Mouse (Mus musculus): Measurements from ENCODE around the gene Zfp62. TPM values are rescaled to one million over a fixed set of nuclear protein-coding genes. Genes with fewer than 3 reads are reported as not detected.

The Zfp62 gene
- polyA plus RNA-seq, 1 experiment from 2014 or later, result 51.1 TPM

DNA sequence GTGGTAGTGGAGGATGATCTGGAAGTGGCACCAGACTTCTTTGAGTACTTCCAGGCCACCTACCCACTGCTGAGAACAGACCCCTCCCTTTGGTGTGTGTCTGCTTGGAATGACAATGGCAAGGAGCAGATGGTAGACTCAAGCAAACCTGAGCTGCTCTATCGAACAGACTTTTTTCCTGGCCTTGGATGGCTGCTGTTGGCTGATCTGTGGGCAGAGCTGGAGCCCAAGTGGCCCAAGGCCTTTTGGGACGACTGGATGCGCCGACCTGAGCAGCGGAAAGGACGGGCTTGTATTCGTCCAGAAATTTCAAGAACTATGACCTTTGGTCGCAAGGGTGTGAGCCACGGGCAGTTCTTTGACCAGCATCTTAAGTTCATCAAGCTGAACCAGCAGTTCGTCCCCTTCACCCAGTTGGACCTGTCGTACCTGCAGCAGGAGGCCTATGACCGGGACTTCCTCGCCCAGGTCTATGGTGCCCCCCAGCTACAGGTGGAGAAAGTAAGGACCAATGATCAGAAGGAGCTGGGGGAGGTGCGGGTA is 58.3 kb downstream of the Zfp62 start:
- Histone ChIP-seq H3K9me3 (ENCODE audit: control insufficient read depth, low read length) (no peaks in the 10 kb centered on the region), H3K4me3 (ENCODE audit: low read length) (no peak overlapping the region), H3K27me3 (ENCODE audit: control insufficient read depth, insufficient read depth, low read length) (no peaks in the 10 kb centered on the region), H3K36me3 (ENCODE audit: control insufficient read depth, insufficient read depth, low read length) (peaks cover 38% of the 10 kb centered on the region), H3K27ac (ENCODE audit: low read depth, low read length) (no peak overlapping the region), H3K4me2 (replicated peaks; ENCODE audit: low read depth, low read length) (no peak overlapping the region), H3K9ac (ENCODE audit: low read depth, low read length) (no peak overlapping the region), H3K4me1 (ENCODE audit: control insufficient read depth, insufficient read depth, low read length) (0 out of 2 replicates have a peak, but pooled peaks cover 2% of the 10 kb centered on the region)
- ATAC-seq (ENCODE audit: low FRiP score, low TSS enrichment), result no peak
- WGBS, result 93% methylated on average over 14 of the region's 14 CpGs

DNA sequence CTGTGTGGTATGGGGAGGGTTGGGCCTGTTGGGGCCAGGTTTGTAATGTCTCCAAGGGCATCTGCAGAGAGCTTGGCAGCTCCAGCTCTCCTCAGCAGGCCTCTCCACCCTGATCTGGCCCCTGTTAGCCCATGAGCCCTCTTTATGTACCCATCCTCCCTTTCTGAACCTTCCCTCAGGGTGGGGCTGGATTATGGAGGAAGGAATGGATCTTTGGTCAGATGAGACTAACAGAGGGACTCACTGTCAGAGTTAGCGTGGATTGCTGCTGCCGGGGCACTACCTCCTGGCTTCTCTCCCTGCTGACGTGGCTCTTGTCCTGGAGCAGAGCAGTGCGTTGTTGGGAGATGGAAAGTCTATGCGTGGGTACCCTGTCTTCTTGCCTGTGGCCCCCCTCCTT is 59.2 kb downstream of the Zfp62 start:
- no peak for ATAC-seq (ENCODE audit: low FRiP score, low TSS enrichment)
- peaks cover 38% of the 10 kb centered on the region for H3K36me3 ChIP-seq (ENCODE audit: control insufficient read depth, insufficient read depth, low read length)
- H3K4me3 ChIP-seq (ENCODE audit: low read length), result no peak overlapping the region
- H3K27ac ChIP-seq (ENCODE audit: low read depth, low read length), result no peak overlapping the region
- H3K9ac ChIP-seq (ENCODE audit: low read depth, low read length), result no peak overlapping the region
- 90% methylated on average over 5 of the region's 5 CpGs for WGBS
- no peaks in the 10 kb centered on the region for H3K27me3 ChIP-seq (ENCODE audit: control insufficient read depth, insufficient read depth, low read length)
- no peaks in the 10 kb centered on the region for H3K9me3 ChIP-seq (ENCODE audit: control insufficient read depth, low read length)
- H3K4me1 ChIP-seq (ENCODE audit: control insufficient read depth, insufficient read depth, low read length), result 0 out of 2 replicates have a peak, but pooled peaks cover 2% of the 10 kb centered on the region
- H3K4me2 ChIP-seq (replicated peaks; ENCODE audit: low read depth, low read length), result no peak overlapping the region

DNA sequence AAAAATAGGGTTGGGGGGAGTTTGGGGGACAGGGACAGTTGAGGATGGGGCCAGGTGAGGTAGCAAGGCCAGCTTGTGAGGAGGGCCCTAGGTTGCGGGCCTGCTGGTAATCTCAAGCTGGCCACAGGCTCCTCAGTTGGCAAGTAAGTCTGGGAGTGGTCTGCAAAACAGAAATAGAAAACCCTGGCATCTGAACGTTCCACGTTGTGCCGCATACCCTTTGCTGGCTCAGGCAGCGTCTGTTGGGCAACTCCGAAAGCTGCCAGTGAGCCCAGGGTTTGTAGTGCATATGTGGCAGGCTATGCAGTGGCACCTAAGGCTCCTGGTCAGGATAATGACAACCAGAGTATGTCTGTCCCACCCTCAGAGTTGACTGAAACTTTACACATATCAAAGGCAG is 60.1 kb downstream of the Zfp62 start:
- Histone ChIP-seq H3K4me3 (ENCODE audit: low read length) (no peak overlapping the region), H3K4me2 (replicated peaks; ENCODE audit: low read depth, low read length) (no peak overlapping the region), H3K36me3 (ENCODE audit: control insufficient read depth, insufficient read depth, low read length) (peaks cover 33% of the 10 kb centered on the region), H3K9ac (ENCODE audit: low read depth, low read length) (no peak overlapping the region), H3K27ac (ENCODE audit: low read depth, low read length) (no peak overlapping the region), H3K27me3 (ENCODE audit: control insufficient read depth, insufficient read depth, low read length) (no peaks in the 10 kb centered on the region), H3K4me1 (ENCODE audit: control insufficient read depth, insufficient read depth, low read length) (0 out of 2 replicates have a peak, but pooled peaks cover 2% of the 10 kb centered on the region), H3K9me3 (ENCODE audit: control insufficient read depth, low read length) (no peaks in the 10 kb centered on the region)
- 93% methylated on average over 6 of the region's 6 CpGs for WGBS
- ATAC-seq (ENCODE audit: low FRiP score, low TSS enrichment), result no peak

DNA sequence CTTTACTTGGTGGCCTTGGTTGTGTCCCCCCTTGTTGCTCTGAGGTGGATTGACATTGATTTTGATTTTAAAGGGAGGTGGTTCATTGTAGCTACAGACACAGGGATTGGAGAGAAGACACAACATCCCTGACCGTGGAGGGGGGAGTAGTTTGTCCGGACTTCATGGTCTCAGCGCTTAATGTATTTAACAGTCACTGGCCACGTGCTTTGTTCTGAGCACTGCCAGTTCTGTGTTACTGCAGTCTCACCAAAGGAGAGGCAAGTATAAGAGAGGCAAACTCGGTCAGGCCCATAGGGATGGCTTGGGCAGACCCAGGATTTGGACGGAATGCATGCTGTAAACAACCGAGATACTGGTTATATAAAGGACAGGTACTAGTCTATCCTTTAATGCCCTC is 61.0 kb downstream of the Zfp62 start:
- H3K27me3 ChIP-seq (ENCODE audit: control insufficient read depth, insufficient read depth, low read length), result no peaks in the 10 kb centered on the region
- H3K4me2 ChIP-seq (replicated peaks; ENCODE audit: low read depth, low read length), result no peak overlapping the region
- 94% methylated on average over 7 of the region's 7 CpGs for WGBS
- H3K27ac ChIP-seq (ENCODE audit: low read depth, low read length), result no peak overlapping the region
- no peak for ATAC-seq (ENCODE audit: low FRiP score, low TSS enrichment)
- no peaks in the 10 kb centered on the region for H3K9me3 ChIP-seq (ENCODE audit: control insufficient read depth, low read length)
- no peak overlapping the region for H3K9ac ChIP-seq (ENCODE audit: low read depth, low read length)
- H3K36me3 ChIP-seq (ENCODE audit: control insufficient read depth, insufficient read depth, low read length), result peaks cover 31% of the 10 kb centered on the region
- H3K4me3 ChIP-seq (ENCODE audit: low read length), result no peak overlapping the region
- no peaks in the 10 kb centered on the region for H3K4me1 ChIP-seq (ENCODE audit: control insufficient read depth, insufficient read depth, low read length)

DNA sequence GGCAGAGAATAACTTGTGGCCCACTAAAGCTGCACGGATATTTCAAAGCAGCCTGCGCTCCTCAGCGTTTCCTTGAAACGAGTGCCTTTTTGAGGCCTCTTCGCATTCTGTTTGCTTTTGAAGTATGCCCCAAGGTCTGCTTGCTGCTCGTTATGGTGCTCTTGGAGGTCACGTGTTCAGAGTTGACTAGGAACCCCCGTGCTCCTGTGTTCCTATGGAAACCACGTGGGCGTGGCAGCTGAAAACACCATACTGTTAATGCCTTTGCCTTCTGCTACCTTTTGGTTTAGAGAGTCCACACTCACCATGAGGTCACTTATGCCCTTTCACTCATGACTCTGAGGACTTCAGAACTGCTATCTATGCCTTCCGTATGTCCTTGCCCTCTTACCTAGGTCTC is 61.5 kb downstream of the Zfp62 start:
- H3K27me3 ChIP-seq (ENCODE audit: control insufficient read depth, insufficient read depth, low read length), result no peaks in the 10 kb centered on the region
- no peak for ATAC-seq (ENCODE audit: low FRiP score, low TSS enrichment)
- no peak overlapping the region for H3K4me3 ChIP-seq (ENCODE audit: low read length)
- H3K36me3 ChIP-seq (ENCODE audit: control insufficient read depth, insufficient read depth, low read length), result peaks cover 29% of the 10 kb centered on the region
- no peak overlapping the region for H3K9ac ChIP-seq (ENCODE audit: low read depth, low read length)
- no peak overlapping the region for H3K4me2 ChIP-seq (replicated peaks; ENCODE audit: low read depth, low read length)
- H3K27ac ChIP-seq (ENCODE audit: low read depth, low read length), result no peak overlapping the region
- no peaks in the 10 kb centered on the region for H3K9me3 ChIP-seq (ENCODE audit: control insufficient read depth, low read length)
- no peaks in the 10 kb centered on the region for H3K4me1 ChIP-seq (ENCODE audit: control insufficient read depth, insufficient read depth, low read length)
- WGBS, result 78% methylated on average over 11 of the region's 11 CpGs

DNA sequence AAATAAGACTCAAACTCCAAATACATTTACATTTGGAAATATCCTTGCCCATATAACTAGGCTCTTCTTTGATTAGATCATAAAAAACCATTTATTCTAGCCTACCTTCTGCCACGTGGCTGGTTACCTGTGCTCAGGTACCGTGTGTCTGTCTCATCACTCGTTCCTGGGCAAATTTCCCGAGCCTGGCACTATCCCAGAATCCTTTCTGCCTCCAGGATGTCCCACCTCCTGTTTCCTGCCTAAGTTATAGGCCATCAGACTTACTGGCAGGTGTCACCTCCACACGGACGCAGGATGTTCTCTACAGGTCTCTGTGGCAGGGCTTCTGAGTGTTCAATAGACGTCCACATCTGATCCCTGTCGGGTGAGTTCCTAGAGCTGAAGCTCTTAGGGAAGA is 62.0 kb downstream of the Zfp62 start:
- H3K27me3 ChIP-seq (ENCODE audit: control insufficient read depth, insufficient read depth, low read length), result no peaks in the 10 kb centered on the region
- H3K36me3 ChIP-seq (ENCODE audit: control insufficient read depth, insufficient read depth, low read length), result peaks cover 29% of the 10 kb centered on the region
- H3K27ac ChIP-seq (ENCODE audit: low read depth, low read length), result no peak overlapping the region
- H3K9me3 ChIP-seq (ENCODE audit: control insufficient read depth, low read length), result no peaks in the 10 kb centered on the region
- H3K4me1 ChIP-seq (ENCODE audit: control insufficient read depth, insufficient read depth, low read length), result no peaks in the 10 kb centered on the region
- ATAC-seq (ENCODE audit: low FRiP score, low TSS enrichment), result no peak
- no peak overlapping the region for H3K4me3 ChIP-seq (ENCODE audit: low read length)
- H3K4me2 ChIP-seq (replicated peaks; ENCODE audit: low read depth, low read length), result no peak overlapping the region
- H3K9ac ChIP-seq (ENCODE audit: low read depth, low read length), result no peak overlapping the region
- WGBS, result 87% methylated on average over 8 of the region's 8 CpGs

DNA sequence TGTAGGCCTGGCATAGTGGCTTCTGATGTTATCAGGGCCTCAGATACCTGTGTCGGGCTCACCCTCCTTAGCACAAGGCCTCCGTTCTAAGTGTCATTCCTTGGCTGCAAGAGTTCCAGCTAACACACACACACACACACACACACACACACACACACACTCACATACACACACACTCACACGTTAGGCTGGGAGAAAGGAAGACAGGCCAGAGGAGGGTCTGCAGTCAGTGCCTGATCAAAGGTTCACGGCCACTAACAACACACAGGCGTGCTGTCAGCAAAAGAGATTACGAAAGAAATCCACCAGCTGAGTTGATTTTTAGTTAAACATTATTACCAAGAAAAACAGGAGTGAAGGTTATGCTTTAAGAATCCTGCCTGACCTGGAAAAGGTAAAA is 63.6 kb downstream of the Zfp62 start:
- Histone ChIP-seq H3K4me2 (replicated peaks; ENCODE audit: low read depth, low read length) (no peak overlapping the region), H3K4me1 (ENCODE audit: control insufficient read depth, insufficient read depth, low read length) (no peaks in the 10 kb centered on the region), H3K4me3 (ENCODE audit: low read length) (no peak overlapping the region), H3K9me3 (ENCODE audit: control insufficient read depth, low read length) (no peaks in the 10 kb centered on the region), H3K36me3 (ENCODE audit: control insufficient read depth, insufficient read depth, low read length) (peaks cover 13% of the 10 kb centered on the region), H3K9ac (ENCODE audit: low read depth, low read length) (no peak overlapping the region), H3K27ac (ENCODE audit: low read depth, low read length) (no peak overlapping the region), H3K27me3 (ENCODE audit: control insufficient read depth, insufficient read depth, low read length) (no peaks in the 10 kb centered on the region)
- WGBS, result 72% methylated on average over 6 of the region's 6 CpGs
- no peak for ATAC-seq (ENCODE audit: low FRiP score, low TSS enrichment)

DNA sequence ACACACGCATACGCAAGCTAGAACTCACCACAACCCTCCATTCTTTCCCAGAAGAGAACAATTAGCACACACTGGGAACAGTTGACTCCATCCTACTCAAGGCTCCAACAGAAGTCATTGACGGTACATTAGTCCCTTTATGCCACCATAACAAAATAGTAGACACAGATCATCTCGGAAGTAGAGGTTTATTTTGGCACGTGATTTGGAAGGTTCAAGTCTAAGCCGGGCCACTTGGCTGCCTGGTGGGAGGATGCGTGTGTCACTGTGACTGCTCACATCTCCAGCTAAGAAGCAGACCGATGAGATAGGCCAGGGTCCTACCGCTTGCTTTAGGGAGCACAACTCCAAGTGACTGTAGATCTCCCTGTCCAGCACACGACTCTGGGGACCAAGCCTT is 64.2 kb downstream of the Zfp62 start:
- H3K4me1 ChIP-seq (ENCODE audit: control insufficient read depth, insufficient read depth, low read length), result no peaks in the 10 kb centered on the region
- ATAC-seq (ENCODE audit: low FRiP score, low TSS enrichment), result no peak
- no peaks in the 10 kb centered on the region for H3K9me3 ChIP-seq (ENCODE audit: control insufficient read depth, low read length)
- no peak overlapping the region for H3K27ac ChIP-seq (ENCODE audit: low read depth, low read length)
- peaks cover 7% of the 10 kb centered on the region; the same call in 1 of the 2 replicates for H3K36me3 ChIP-seq (ENCODE audit: control insufficient read depth, insufficient read depth, low read length)
- no peak overlapping the region for H3K4me3 ChIP-seq (ENCODE audit: low read length)
- H3K4me2 ChIP-seq (replicated peaks; ENCODE audit: low read depth, low read length), result no peak overlapping the region
- H3K9ac ChIP-seq (ENCODE audit: low read depth, low read length), result no peak overlapping the region
- H3K27me3 ChIP-seq (ENCODE audit: control insufficient read depth, insufficient read depth, low read length), result no peaks in the 10 kb centered on the region
- WGBS, result 83% methylated on average over 10 of the region's 10 CpGs

DNA sequence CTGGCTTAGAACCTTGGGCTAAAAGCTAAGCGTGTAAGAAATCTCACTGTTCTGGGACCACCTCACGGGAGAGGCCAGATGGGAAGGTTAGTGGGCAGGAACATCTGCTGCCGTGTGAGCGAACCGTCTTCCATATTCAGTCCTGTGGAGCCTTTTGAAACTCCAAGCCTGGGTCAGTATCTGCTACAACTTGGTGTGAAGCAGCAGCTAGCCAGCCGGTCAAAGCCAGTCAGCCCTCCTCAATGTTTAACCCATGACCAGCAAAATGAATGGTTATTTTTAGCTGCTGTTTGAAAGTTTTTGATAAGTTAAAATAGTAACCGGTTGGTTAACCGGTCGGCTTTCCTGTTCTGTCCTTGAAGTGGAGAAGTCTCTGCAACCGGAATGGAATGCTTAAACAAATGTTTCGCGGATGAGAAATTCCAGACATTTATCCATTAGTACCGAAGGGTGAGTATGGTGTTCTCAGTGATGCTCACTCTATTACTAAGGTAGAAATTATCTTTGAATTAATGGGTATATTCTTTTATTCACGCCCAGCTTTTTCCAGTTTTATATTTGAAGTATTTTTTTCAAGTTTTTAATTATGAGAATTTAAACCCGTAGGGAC is 65.0 kb downstream of the Zfp62 start:
- Histone ChIP-seq H3K9ac (ENCODE audit: low read depth, low read length) (no peak overlapping the region), H3K27me3 (ENCODE audit: control insufficient read depth, insufficient read depth, low read length) (no peaks in the 10 kb centered on the region), H3K4me1 (ENCODE audit: control insufficient read depth, insufficient read depth, low read length) (no peaks in the 10 kb centered on the region), H3K36me3 (ENCODE audit: control insufficient read depth, insufficient read depth, low read length) (peaks cover 3% of the 10 kb centered on the region; the same call in 1 of the 2 replicates), H3K9me3 (ENCODE audit: control insufficient read depth, low read length) (no peaks in the 10 kb centered on the region), H3K4me3 (ENCODE audit: low read length) (no peak overlapping the region), H3K4me2 (replicated peaks; ENCODE audit: low read depth, low read length) (no peak overlapping the region), H3K27ac (ENCODE audit: low read depth, low read length) (no peak overlapping the region)
- ATAC-seq (ENCODE audit: low FRiP score, low TSS enrichment), result no peak
- WGBS, result 75% methylated on average over 15 of the region's 15 CpGs
